Mouse (Mus musculus): ENCODE data around the gene Micu1.

The Micu1 gene

DNA sequence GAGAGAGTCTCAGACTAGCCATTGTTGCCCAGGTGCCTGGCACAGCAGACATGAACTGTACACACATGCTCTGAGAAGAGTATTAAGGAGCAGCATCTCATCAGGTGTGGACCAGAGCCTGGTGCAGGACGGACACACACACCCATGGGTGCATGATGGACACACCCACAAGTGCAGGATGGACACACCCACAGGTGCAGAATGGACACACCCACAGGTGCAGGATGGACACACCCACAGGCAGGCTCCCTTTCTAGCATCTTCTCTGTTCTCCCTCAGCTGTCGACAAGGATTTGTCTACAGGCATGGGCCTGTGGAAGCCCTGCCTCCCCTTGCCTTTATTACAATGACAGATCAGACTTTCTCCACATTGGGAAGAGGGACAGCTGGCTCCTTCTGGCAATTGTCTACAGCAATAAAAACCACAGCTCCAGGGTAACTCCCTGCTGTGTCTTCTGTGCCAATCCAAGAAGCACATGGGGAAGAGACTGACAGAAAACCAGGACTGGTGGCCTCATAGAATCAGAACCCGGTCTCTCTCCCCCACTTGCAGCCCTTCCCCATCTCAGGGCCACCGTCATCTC, 107.8 kb downstream of the Micu1 start:
- no peak for DNase-seq (ENCODE audit: low spot score in 2 of 2)

DNA sequence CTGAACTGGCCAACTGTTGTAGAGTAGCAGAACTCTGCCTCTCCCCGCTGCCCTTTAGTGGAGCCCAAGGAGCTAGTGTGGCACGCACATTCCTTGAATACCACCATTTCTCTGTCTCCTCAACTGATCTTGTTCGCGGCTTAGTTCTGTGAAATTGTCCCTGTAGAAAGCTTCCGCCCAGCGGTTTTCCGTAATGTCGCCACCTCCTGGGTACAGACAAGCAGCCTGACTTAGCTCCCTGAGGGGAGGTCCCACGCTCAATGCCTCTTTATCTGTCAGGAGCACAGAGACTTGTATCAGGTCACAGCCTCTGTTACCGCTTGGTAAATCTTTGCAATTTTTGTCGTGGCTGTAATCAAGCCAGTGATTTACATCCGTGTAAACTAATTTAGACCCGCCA, 110.7 kb downstream of the Micu1 start:
- DNase-seq (ENCODE audit: low spot score in 2 of 2) = no peak

- no peak for DNase-seq (ENCODE audit: low spot score in 2 of 2)
These were observed 111.5 kb downstream of the Micu1 start for GRCm38 (mm10) chr10:59813759-59814158.

DNA sequence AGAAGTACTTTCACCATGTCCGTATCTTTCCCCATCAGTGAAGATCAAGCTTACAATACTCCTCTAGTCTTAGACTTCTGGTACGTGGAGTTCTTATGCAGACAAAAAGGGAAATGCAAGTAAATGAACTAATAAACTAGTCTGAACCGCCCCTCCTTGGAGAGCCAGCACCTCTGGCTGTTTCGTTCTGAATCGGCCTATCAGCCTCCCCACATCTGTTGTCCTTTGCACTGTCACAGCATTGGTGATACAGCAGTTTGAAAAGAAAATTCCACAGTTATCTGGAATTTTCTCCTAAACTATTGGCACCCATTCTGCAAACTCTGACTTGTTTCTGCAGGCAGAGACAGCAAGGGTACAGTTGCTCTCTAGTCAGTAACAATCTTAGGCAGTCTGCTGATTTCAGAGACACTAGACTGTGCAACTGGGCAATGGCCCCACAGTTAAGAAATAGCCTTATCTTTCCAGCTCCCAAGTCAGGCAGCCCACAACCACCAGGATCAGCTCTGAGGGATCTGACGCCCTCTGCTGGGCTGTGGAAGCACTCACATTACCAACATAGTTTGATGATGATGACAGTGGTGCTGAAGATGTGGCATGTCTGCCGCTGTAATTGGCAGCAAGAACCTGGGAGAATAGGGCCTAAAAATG, 112.4 kb downstream of the Micu1 start:
- peak in 1 of 2 experiments; percentile 63 for DNase-seq (ENCODE audit: low spot score in 2 of 2)

GRCm38 (mm10) chr10:59816569-59816968, 114.3 kb downstream of the Micu1 start:
- no peak for DNase-seq (ENCODE audit: low spot score in 2 of 2)

DNA sequence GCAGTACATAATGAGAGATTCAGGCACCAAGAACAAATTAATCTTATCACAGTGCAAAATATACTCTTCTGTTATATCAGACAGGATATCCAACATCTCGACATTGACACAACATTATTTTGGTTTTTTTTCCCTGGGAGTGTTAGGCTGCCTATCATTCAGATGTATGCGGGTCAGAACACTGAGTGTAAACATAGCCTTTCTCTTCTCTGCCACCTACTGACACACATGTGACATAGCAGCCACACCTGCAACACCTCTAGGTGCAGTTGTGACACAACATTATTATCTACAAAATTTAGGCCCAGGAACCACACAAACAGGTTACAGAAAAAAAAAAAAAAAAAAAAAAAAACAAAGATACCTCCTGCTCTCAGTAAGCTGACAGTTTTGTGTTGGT, 115.3 kb downstream of the Micu1 start:
- no peak for DNase-seq (ENCODE audit: low spot score in 2 of 2)

DNA sequence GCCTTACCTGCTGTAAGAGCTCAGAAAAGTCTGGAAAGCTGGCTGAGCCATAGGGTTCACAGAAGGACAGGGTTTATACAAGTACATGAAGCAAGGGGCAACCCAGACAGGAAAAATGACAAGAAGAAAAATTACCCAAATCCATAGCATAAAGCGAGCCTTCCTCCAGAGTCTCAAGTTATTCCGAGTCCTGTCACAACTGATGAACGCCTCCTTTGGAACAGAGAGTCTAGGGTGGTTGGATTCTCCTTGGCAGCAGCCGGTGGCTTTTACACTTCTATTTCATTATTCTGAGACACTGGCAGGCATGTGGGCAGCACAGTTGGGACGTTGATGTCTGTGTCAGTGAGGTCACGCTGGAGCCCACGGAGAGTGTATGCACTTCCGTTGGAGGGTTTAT, 115.7 kb downstream of the Micu1 start:
- no peak for DNase-seq (ENCODE audit: low spot score in 2 of 2)

DNA sequence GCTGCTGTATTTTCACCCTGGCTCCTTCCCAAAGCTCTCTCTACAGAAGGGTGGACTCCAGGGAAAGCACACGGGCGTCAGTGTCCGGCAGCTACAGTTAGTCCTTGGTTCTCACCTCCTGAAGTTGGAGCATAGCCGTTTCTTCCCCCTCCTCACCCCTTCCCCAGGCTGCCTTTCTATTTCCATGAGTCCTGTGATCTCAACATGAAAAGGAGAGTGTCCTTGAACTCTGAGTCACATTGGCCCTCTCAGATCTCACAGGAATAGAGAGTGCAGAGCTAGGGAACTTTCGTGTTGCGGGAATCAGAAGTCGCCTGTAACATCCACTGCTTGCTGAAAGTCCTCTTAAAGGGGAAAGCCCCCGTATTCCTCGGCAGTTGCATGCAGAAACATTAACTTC, 116.9 kb downstream of the Micu1 start:
- no peak for DNase-seq (ENCODE audit: low spot score in 2 of 2)

DNA sequence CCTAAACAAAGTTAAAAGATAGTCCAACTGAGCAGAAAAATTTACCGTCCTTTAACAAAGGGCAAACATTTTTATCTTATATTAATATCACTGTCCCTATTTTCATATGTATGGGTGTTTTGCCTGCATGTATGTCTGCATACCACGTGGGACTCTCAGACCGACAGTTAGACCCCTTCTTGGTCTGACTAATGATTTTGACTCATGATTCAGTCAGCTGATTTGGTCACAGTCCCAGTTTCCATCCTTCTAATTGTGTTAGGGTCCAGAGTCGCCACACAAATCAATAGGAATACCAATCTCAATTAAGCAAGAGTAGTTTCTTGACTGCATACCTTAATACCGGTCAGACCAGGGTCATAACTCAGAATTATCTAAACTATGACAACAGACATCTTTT, 118.6 kb downstream of the Micu1 start:
- DNase-seq (ENCODE audit: low spot score in 2 of 2) = no peak

DNA sequence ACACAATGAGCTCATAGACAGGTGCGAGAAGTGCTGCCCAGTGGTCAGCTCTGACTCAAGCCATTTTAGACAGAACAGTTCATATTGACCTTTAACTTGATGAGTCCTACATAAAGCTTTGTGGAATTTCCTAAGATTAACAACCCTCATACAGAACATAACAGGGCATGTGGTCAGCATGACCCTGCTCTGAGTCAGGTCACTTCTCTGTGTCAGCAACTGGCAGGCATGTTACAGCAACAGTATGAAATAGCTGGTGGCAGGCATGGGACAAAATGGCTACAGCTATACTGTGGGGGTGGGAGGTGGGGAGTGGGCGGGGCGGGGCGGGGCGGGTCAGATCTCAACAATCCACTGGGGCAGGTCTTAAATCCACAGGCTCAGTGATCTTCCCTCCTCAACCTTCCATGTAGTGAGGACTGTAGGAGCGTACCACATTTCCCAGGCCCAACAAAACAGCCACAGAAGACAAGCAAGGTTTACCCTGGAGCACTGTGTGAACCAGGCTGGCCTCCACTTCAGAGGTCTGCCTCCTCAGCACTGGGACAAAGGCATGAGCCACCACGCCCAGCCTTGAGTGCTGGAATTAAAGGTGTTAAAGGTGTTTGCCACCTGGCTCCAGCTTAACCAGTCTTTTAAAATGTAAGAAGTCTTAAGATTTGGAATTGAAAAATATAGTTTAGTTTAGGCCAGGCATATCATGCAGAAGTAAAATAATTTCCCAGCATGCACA, 119.2 kb downstream of the Micu1 start:
- DNase-seq (ENCODE audit: low spot score in 2 of 2) = no peak

DNA sequence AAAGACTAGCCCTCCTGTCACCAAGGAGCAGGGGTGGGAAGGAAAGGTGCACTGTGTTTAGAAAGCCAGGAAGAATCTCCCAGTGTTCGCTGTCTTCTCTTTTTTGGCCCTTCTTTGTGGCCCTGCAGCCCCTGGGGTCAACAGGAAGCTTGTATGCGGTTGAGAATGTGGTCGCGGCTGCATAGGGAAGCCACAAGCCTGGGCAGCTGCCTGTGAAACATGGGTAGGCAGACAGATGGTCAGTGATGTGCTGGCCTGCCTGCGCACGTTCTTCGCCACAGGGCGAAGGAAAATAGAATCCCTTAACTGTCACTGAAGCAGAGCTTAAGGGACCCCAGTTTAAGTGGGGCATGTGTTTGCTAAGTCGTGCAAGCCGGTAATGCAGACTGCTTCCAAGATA, 120.6 kb downstream of the Micu1 start:
- no peak for DNase-seq (ENCODE audit: low spot score in 2 of 2)

DNA sequence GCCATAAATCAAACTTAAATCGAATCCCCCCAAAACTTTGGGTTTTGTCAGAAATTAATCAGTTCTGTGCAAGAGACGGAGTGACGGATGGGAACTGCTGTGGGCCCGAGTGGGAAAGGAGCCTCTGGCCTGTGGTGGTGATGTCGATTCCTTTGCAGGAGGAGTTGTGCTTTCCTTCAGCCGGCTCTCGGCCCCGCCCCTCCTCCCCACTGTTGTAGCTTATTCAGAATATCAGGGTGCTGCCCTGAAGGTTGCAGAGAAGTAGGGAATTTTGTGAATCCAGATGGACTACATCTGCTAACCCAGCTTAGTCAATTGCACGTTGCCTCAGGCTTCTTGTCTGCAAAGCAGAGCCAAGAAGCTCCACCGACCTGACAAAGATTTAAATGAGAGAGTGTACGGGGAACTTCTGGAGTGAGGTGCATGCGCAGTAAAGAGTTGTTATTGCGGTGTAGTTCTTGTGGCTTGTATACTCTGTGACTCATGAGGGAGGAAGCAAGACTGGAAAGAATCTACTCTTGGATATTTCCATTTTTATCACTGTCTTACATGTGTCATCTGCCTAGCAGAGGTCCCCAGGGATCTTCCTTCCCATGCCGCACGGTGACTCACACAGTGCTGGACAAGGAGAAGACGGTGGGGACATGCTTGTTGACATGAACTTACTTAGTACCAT, 123.0 kb downstream of the Micu1 start:
- no peak for DNase-seq (ENCODE audit: low spot score in 2 of 2)

DNA sequence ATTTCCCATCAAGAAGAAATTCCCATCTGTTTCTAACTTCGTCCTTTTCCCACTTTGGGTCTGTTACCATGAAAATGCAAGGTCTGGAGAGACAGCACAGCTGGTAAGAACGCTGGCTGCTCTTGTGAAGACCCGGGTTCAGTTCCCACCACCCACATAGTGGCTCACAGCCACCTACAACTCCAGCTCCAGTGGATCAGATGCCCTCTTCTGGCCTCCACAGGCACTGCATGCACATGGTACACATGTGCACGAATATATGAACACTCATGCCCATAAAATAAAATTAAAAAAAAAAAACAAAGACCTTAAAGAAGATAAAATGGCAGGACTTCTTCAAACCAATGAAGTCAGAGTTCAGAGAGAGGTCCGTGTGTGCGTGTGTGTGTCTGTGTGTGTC, 127.6 kb downstream of the Micu1 start:
- no peak for DNase-seq (ENCODE audit: low spot score in 2 of 2)

- no peak for DNase-seq (ENCODE audit: low spot score in 2 of 2)
These were observed 129.7 kb downstream of the Micu1 start for GRCm38 (mm10) chr10:59831950-59832349.

- no peak for DNase-seq (ENCODE audit: low spot score in 2 of 2)
These were observed 133.3 kb downstream of the Micu1 start for GRCm38 (mm10) chr10:59835301-59836155.

DNA sequence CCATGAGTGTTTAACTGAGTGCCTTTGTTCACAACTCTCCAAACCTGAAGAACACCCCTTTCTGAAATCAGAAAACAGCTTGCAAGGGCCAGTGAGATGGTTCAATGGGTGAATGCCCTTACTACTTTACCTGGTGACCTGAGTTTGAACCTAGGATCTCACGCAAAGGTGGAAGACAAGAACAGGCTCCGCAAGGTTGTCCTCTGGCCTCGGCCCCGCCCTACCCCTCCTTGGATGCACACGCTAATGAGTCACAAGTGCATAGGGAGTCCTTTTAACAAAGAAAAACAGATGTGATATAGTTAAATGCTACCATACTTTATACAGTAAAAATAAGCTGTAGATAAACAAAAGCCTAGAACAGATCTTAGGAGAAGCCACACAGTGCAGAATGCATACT, 135.2 kb downstream of the Micu1 start:
- DNase-seq (ENCODE audit: low spot score in 2 of 2) = no peak

GRCm38 (mm10) chr10:59841434-59841833, 139.2 kb downstream of the Micu1 start:
- DNase-seq (ENCODE audit: low spot score in 2 of 2) = no peak

- DNase-seq (ENCODE audit: low spot score in 2 of 2) = no peak
These were observed 140.8 kb downstream of the Micu1 start for GRCm38 (mm10) chr10:59843125-59843524.

- no peak for DNase-seq (ENCODE audit: low spot score in 2 of 2)
These were observed 142.4 kb downstream of the Micu1 start for GRCm38 (mm10) chr10:59844686-59845085.

DNA sequence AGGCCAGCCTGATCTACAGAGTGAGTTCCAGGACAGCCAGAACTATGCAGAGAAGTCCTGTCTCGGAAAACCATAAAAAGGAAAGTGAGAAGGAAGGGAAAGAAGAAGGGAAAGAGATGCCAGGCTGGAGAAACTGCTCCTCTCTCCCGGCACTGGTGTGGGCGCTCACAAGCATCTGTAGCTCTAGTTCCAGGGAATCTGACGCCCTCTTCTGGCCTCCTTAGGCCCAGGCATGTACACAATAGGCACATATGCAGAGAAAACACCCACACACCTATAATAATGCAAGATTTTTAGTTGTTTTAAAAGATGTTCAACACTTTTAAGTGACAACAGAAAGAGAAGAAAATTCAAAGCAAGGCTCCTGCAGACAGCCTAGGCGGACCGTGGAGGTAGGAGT, 144.1 kb downstream of the Micu1 start:
- no peak for DNase-seq (ENCODE audit: low spot score in 2 of 2)

- no peak for DNase-seq (ENCODE audit: low spot score in 2 of 2)
These were observed 146.0 kb downstream of the Micu1 start for GRCm38 (mm10) chr10:59848079-59848877.

Measured in spleen, postnatal 10 days (tissue).